In the genomic region with DNA sequence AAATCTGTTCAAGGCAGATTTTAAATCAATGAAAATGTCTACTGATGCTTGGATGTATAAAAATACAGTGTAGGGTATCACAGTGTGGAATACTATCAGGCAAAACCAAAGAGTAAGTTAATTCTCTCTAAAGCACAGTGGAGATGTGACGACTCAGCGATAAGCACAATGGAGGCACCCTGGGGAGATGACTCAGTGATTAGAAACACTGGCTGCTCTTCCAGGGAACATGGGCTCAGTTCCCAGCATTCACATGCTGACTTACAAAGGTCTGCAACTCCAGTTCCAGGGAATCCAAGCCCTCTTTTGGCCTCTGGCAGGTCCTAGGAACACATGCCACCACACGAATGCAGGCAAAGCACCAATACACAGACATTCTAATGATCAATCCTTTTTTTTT, we compare ENCODE assay signal across 14 mouse cellular contexts. TPM values are rescaled to one million over a fixed set of nuclear protein-coding genes. Genes with fewer than 3 reads are reported as not detected.
DNase-seq lines count a peak whose midpoint lies in the region; ATAC-seq lines count a peak whose summit lies in the region.
"Had no signal": no experiment of that assay in that cellular context is flagged by ENCODE, and none has a peak within 500 bp of the region (broad histone marks: within the 10 kb centered on the region; RNA-seq: fewer than 3 reads in every experiment).

No protein-coding gene starts in this region.

- H3K27ac ChIP-seq in embryonic facial prominence, embryonic 14.5 days (replicated peaks; ENCODE audit: low read depth, low read length) = no peak overlapping the region
- H3K27ac ChIP-seq in embryonic facial prominence, embryonic 10.5 days (replicated peaks) = no peak overlapping the region
- H3K27ac ChIP-seq: forebrain, embryonic 13.5 days; neural tube, embryonic 12.5 days had no signal

- DNase-seq in embryonic facial prominence, embryonic 14.5 days (ENCODE audit: low spot score) = peak; percentile 76
- DNase-seq in embryonic facial prominence, embryonic 10.5 days (ENCODE audit: low spot score) = no peak
- DNase-seq in urinary bladder, postnatal 14 days (ENCODE audit: low spot score) = peak; percentile 44
- no peak for DNase-seq in urinary bladder, postnatal 4 days (ENCODE audit: low spot score in 2 of 2)
- DNase-seq in heart, adult 8-10 months (ENCODE audit: low spot score) = peak; percentile 55
- DNase-seq in right cerebral cortex, postnatal 14 days = no peak
- DNase-seq in kidney, adult 9 months = no peak
- DNase-seq in retina, postnatal 1 day = no peak
- DNase-seq: kidney, adult 11 months; layer of hippocampus, adult 9-11 months; lung, adult 2 months had no signal

- H3K27me3 ChIP-seq in embryonic facial prominence, embryonic 14.5 days (replicated peaks; ENCODE audit: control insufficient read depth, insufficient read depth, low read length) = no peaks in the 10 kb centered on the region
- peaks cover 17% of the 10 kb centered on the region; the same call in 1 of the 2 replicates for H3K27me3 ChIP-seq in embryonic facial prominence, embryonic 10.5 days (replicated peaks; ENCODE audit: low read depth, poor library complexity, severe bottlenecking)
- H3K27me3 ChIP-seq: forebrain, embryonic 13.5 days; neural tube, embryonic 12.5 days had no signal

- H3K4me1 ChIP-seq in embryonic facial prominence, embryonic 14.5 days (ENCODE audit: control insufficient read depth, insufficient read depth, low read length) = no peaks in the 10 kb centered on the region; the same call in 1 of the 2 replicates
- peaks cover 16% of the 10 kb centered on the region for H3K4me1 ChIP-seq in embryonic facial prominence, embryonic 10.5 days
- H3K4me1 ChIP-seq: forebrain, embryonic 13.5 days; neural tube, embryonic 12.5 days had no signal

- no peaks in the 10 kb centered on the region for H3K36me3 ChIP-seq in embryonic facial prominence, embryonic 14.5 days (ENCODE audit: control insufficient read depth, insufficient read depth, low read length)
- no peaks in the 10 kb centered on the region for H3K36me3 ChIP-seq in embryonic facial prominence, embryonic 10.5 days (replicated peaks)
- H3K36me3 ChIP-seq: neural tube, embryonic 12.5 days had no signal

- WGBS in embryonic facial prominence, embryonic 14.5 days = 24% methylated on average over 3 of the region's 3 CpGs
- WGBS in embryonic facial prominence, embryonic 10.5 days = 30% methylated on average over 3 of the region's 3 CpGs

- no peak overlapping the region for H3K9ac ChIP-seq in embryonic facial prominence, embryonic 14.5 days (ENCODE audit: low read depth, low read length)
- H3K9ac ChIP-seq: forebrain, embryonic 13.5 days; neural tube, embryonic 12.5 days had no signal

- no peak overlapping the region for H3K4me3 ChIP-seq in embryonic facial prominence, embryonic 14.5 days (ENCODE audit: low read depth, low read length)
- H3K4me3 ChIP-seq in embryonic facial prominence, embryonic 10.5 days = no peak overlapping the region
- H3K4me3 ChIP-seq: forebrain, embryonic 13.5 days; neural tube, embryonic 12.5 days had no signal

- no peak for ATAC-seq in embryonic facial prominence, embryonic 14.5 days (ENCODE audit: low read depth)
- ATAC-seq: forebrain, embryonic 13.5 days had no signal

- no peaks in the 10 kb centered on the region for H3K9me3 ChIP-seq in embryonic facial prominence, embryonic 14.5 days (ENCODE audit: control insufficient read depth, low read length)
- H3K9me3 ChIP-seq in embryonic facial prominence, embryonic 10.5 days = no peaks in the 10 kb centered on the region
- H3K9me3 ChIP-seq: forebrain, embryonic 13.5 days; neural tube, embryonic 12.5 days had no signal

- H3K4me2 ChIP-seq in embryonic facial prominence, embryonic 14.5 days (ENCODE audit: low read depth, low read length) = no peak overlapping the region
- H3K4me2 ChIP-seq: forebrain, embryonic 13.5 days; neural tube, embryonic 12.5 days had no signal

RNA-seq across cellular contexts. Expression of a gene that starts 20.7 kb away (rescaled TPM):
- 0.34 and 0.47 TPM in 2 replicates for polyA plus RNA-seq in embryonic facial prominence, embryonic 14.5 days (2014; fragmentation: Nextera tagmentation; extraction: Ambion mirVana)
- polyA plus RNA-seq in embryonic facial prominence, embryonic 10.5 days (2016; fragmentation: Nextera tagmentation; extraction: Ambion mirVana) = not detected in 2 replicates
- total RNA-seq in heart, adult 8-10 months (2022) = under 1 TPM; 0.44 to 0.71 (median 0.65) TPM
- polyA plus RNA-seq: forebrain, embryonic 13.5 days; heart, embryonic 14.5 days had no signal

RNA-seq across cellular contexts. Expression of a gene that starts 41.6 kb away (rescaled TPM):
- 73.8 and 74.7 TPM in 2 replicates for polyA plus RNA-seq in embryonic facial prominence, embryonic 14.5 days (2014; fragmentation: Nextera tagmentation; extraction: Ambion mirVana)
- 48.3 and 50.3 TPM in 2 replicates for polyA plus RNA-seq in embryonic facial prominence, embryonic 10.5 days (2016; fragmentation: Nextera tagmentation; extraction: Ambion mirVana)
- total RNA-seq in heart, adult 8-10 months (2022) = 10 to 100 TPM; 19.0 to 21.4 (median 20.7) TPM

RNA-seq across cellular contexts. Expression of a gene that starts 55.7 kb away (rescaled TPM):
- polyA plus RNA-seq in embryonic facial prominence, embryonic 14.5 days (2014; fragmentation: Nextera tagmentation; extraction: Ambion mirVana) = 2.1 and 2.7 TPM in 2 replicates
- 1.3 and 2.1 TPM in 2 replicates for polyA plus RNA-seq in embryonic facial prominence, embryonic 10.5 days (2016; fragmentation: Nextera tagmentation; extraction: Ambion mirVana)
- 1 to 10 TPM in 1 of 4 experiments, under 1 TPM in 3; 0.34 to 1.5 (median 0.49) TPM for total RNA-seq in heart, adult 8-10 months (2022)

Comparison
In these comparisons a context has a peak if more than half of its experiments do, and no peak if none do; other contexts are left out.
1. DNase-seq: peak in embryonic facial prominence, embryonic 14.5 days (single experiment), urinary bladder, postnatal 14 days (single experiment) and heart, adult 8-10 months (single experiment); none in embryonic facial prominence, embryonic 10.5 days (single experiment), urinary bladder, postnatal 4 days (0 of 2), right cerebral cortex, postnatal 14 days (single experiment), kidney, adult 9 months (single experiment) and retina, postnatal 1 day (single experiment).